Mouse (Mus musculus): ENCODE measurements around the gene Vcan. TPM values are rescaled to one million over a fixed set of nuclear protein-coding genes. Genes with fewer than 3 reads are reported as not detected.

The Vcan gene
- total RNA-seq, 2 experiments from 2014 or later = 15.7 to 16.8 TPM

GRCm38 (mm10) chr13:89702395-89702794 lies 39.9 kb downstream of the Vcan start:
- no peak for DNase-seq (ENCODE audit: low spot score in 2 of 2)
- H3K4me3 ChIP-seq = no peak overlapping the region
- TF ChIP-seq CTCF (conservative IDR thresholded peaks at IDR 0.05) = peak; percentile 52
- H3K27ac ChIP-seq = no peak overlapping the region

- TF ChIP-seq CTCF (conservative IDR thresholded peaks at IDR 0.05) = no peak
- Histone ChIP-seq H3K4me3 (no peak overlapping the region), H3K27ac (no peak overlapping the region)
- no peak for DNase-seq (ENCODE audit: low spot score in 2 of 2)
Observed at GRCm38 (mm10) chr13:89699998-89700555, 42.2 kb downstream of the Vcan start.

- no peak for TF ChIP-seq CTCF (conservative IDR thresholded peaks at IDR 0.05)
- DNase-seq (ENCODE audit: low spot score in 2 of 2) = no peak
- Histone ChIP-seq H3K4me3 (no peak overlapping the region), H3K27ac (no peak overlapping the region)
Observed at GRCm38 (mm10) chr13:89692597-89692996, 49.7 kb downstream of the Vcan start.

- no peak overlapping the region for H3K27ac ChIP-seq
- no peak for TF ChIP-seq CTCF (conservative IDR thresholded peaks at IDR 0.05)
- DNase-seq (ENCODE audit: low spot score in 2 of 2) = no peak
- H3K4me3 ChIP-seq = no peak overlapping the region
Observed at GRCm38 (mm10) chr13:89683490-89683889, 58.8 kb downstream of the Vcan start.

GRCm38 (mm10) chr13:89682254-89682653 lies 60.1 kb downstream of the Vcan start:
- H3K27ac ChIP-seq = no peak overlapping the region
- no peak for DNase-seq (ENCODE audit: low spot score in 2 of 2)
- H3K4me3 ChIP-seq = no peak overlapping the region
- no peak for TF ChIP-seq CTCF (conservative IDR thresholded peaks at IDR 0.05)

GRCm38 (mm10) chr13:89679756-89680155 lies 62.6 kb downstream of the Vcan start:
- no peak for DNase-seq (ENCODE audit: low spot score in 2 of 2)
- Histone ChIP-seq H3K27ac (no peak overlapping the region), H3K4me3 (no peak overlapping the region)
- no peak for TF ChIP-seq CTCF (conservative IDR thresholded peaks at IDR 0.05)

- no peak for TF ChIP-seq CTCF (conservative IDR thresholded peaks at IDR 0.05)
- Histone ChIP-seq H3K27ac (no peak overlapping the region), H3K4me3 (no peak overlapping the region)
- DNase-seq (ENCODE audit: low spot score in 2 of 2) = no peak
Observed at GRCm38 (mm10) chr13:89670505-89670904, 71.8 kb downstream of the Vcan start.

- no peak overlapping the region for H3K27ac ChIP-seq
- DNase-seq (ENCODE audit: low spot score in 2 of 2) = no peak
- no peak overlapping the region for H3K4me3 ChIP-seq
- TF ChIP-seq CTCF (conservative IDR thresholded peaks at IDR 0.05) = no peak
Observed at GRCm38 (mm10) chr13:89668981-89669880, 73.1 kb downstream of the Vcan start.

GRCm38 (mm10) chr13:89668069-89668468 lies 74.2 kb downstream of the Vcan start:
- peak; percentile 79 for TF ChIP-seq CTCF (conservative IDR thresholded peaks at IDR 0.05)
- peak; percentile 6 to 56 for DNase-seq (ENCODE audit: low spot score in 2 of 2)
- H3K27ac ChIP-seq = no peak overlapping the region
- no peak overlapping the region for H3K4me3 ChIP-seq

- no peak for DNase-seq (ENCODE audit: low spot score in 2 of 2)
- Histone ChIP-seq H3K27ac (no peak overlapping the region), H3K4me3 (no peak overlapping the region)
- TF ChIP-seq CTCF (conservative IDR thresholded peaks at IDR 0.05) = no peak
Observed at GRCm38 (mm10) chr13:89661688-89662087, 80.6 kb downstream of the Vcan start.

- Histone ChIP-seq H3K27ac (no peak overlapping the region), H3K4me3 (no peak overlapping the region)
- no peak for DNase-seq (ENCODE audit: low spot score in 2 of 2)
- TF ChIP-seq CTCF (conservative IDR thresholded peaks at IDR 0.05) = no peak
Observed at GRCm38 (mm10) chr13:89657046-89657445, 85.3 kb downstream of the Vcan start.

- no peak for TF ChIP-seq CTCF (conservative IDR thresholded peaks at IDR 0.05)
Observed at GRCm38 (mm10) chr13:89653279-89653678, 89.0 kb downstream of the Vcan start.

GRCm38 (mm10) chr13:89652773-89653172 lies 89.5 kb downstream of the Vcan start:
- no peak for DNase-seq (ENCODE audit: low spot score in 2 of 2)
- H3K27ac ChIP-seq = no peak overlapping the region
- no peak overlapping the region for H3K4me3 ChIP-seq
- TF ChIP-seq CTCF (conservative IDR thresholded peaks at IDR 0.05) = no peak

More at GRCm38 (mm10) chr13:89653279-89653678, 89.0 kb downstream of the Vcan start:
- Histone ChIP-seq H3K27ac (no peak overlapping the region), H3K4me3 (no peak overlapping the region)
- DNase-seq (ENCODE audit: low spot score in 2 of 2) = no peak

- no peak overlapping the region for H3K4me3 ChIP-seq
- no peak for DNase-seq (ENCODE audit: low spot score in 2 of 2)
- no peak for TF ChIP-seq CTCF (conservative IDR thresholded peaks at IDR 0.05)
- H3K27ac ChIP-seq = no peak overlapping the region
Observed at GRCm38 (mm10) chr13:89645589-89645988, 96.7 kb downstream of the Vcan start.

Measured in layer of hippocampus, adult 2 months (tissue).